Mouse (Mus musculus): ENCODE results near the gene 4932414N04Rik. TPM values are rescaled to one million over a fixed set of nuclear protein-coding genes. Genes with fewer than 3 reads are reported as not detected.
A peak's percentile ranks its signal among the peaks of the same experiment; 100 is the strongest.

The 4932414N04Rik gene
- polyA plus RNA-seq, 2 experiments, result not detected

DNA sequence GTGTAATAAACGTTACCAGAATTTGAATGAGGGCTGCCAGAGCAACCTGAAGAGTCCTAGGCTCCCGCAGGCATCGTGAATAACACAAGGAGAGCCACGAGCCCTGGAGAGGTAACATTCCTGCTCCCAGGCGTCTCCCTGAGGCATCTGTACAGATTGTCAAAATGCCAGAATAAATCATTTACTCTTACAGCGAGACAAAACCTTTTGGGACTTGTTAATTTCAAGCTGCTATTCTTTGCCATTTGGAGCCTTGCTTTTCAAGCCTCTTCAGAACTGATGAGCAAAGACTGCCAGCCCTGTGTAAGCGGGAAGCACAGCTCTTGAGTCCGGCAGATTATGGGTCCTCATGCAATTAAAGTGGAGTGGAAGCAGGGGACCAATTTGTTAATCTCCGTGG is 138.3 kb downstream of the 4932414N04Rik start:
- DNase-seq (ENCODE audit: low read depth in 3 of 3, low spot score in 3 of 3) (no peak), ATAC-seq (ENCODE audit: insufficient read depth) (no peak)
- Histone ChIP-seq H3K9me3 (ENCODE audit: control insufficient read depth, low read length) (no peaks in the 10 kb centered on the region), H3K4me1 (replicated peaks; ENCODE audit: control insufficient read depth in 2 of 2, insufficient read depth in 2 of 2, low read length in 1 of 2) (peaks cover 0 to 2% of the 10 kb centered on the region in 2 experiments; a peak in 1 of 4 replicates), H3K36me3 (replicated peaks; ENCODE audit: control insufficient read depth, insufficient read depth, low read depth) (no peaks in the 10 kb centered on the region), H3K4me2 (ENCODE audit: low read depth) (no peak overlapping the region), H3K4me3 (ENCODE audit: insufficient read depth in 1 of 2, low read depth in 2 of 2, low read length in 2 of 2) (no peak overlapping the region), H3K27me3 (ENCODE audit: control insufficient read depth, insufficient read depth, low read length) (no peaks in the 10 kb centered on the region), H3K27ac (no peak overlapping the region), H3K9ac (replicated peaks) (no peak overlapping the region)
- TF ChIP-seq CTCF (IDR thresholded peaks at IDR 0.05; ENCODE audit: low read depth) (no peak), EP300 (IDR thresholded peaks at IDR 0.05; ENCODE audit: low read depth) (no peak)
- 61% methylated on average over 9 of the region's 9 CpGs for WGBS (ENCODE audit: insufficient replicate concordance)

DNA sequence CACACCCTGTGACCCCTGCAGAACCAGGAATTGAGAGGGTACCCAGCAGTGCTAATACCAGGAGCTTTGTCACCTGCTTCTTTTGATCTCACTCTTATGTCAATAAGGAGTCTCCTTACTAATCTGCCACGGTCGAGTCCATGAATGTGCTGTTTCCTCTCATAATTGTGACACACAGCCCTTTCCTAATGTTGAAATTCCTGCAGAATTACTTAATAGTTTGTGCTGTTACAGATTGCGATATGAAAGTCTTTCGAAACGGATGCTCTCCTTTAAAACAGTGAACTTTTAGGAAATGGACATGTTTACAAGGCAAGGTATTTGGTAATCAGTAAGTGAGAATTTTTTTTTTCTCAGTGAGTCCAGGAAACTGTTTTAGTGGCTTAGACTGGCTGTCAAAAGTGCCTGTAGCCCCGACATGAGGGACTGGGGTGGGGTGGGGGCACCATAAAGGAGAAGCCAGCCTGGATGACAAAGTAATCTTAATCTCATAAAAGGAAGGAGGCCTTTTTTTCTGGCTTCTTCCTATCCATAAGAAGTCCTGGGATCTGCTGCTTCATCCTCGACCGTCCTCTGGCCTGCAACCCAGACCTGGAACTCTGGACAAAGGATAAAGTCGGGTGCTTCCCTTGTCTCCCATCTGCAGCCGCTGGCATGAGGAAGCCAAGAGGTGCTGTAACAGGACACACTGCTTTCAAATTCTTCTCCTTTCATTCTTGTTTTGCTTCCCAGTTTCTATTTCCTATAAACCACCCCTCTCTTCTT is 139.9 kb downstream of the 4932414N04Rik start:
- H3K27me3 ChIP-seq (ENCODE audit: control insufficient read depth, insufficient read depth, low read length), result no peaks in the 10 kb centered on the region
- DNase-seq (ENCODE audit: low read depth in 3 of 3, low spot score in 3 of 3) (peak in 2 of 3 experiments; percentile 17 to 22), ATAC-seq (ENCODE audit: insufficient read depth) (0 out of 2 replicates have a peak, but pooled peaks have one; percentile 21)
- no peak overlapping the region for H3K4me2 ChIP-seq (ENCODE audit: low read depth)
- H3K4me1 ChIP-seq (replicated peaks; ENCODE audit: control insufficient read depth in 2 of 2, insufficient read depth in 2 of 2, low read length in 1 of 2), result peaks cover 0 to 2% of the 10 kb centered on the region in 2 experiments; a peak in 1 of 4 replicates
- TF ChIP-seq CTCF (IDR thresholded peaks at IDR 0.05; ENCODE audit: low read depth) (no peak), EP300 (IDR thresholded peaks at IDR 0.05; ENCODE audit: low read depth) (peak; percentile 40; the same call in 1 of the 2 replicates)
- 47% methylated on average over 10 of the region's 10 CpGs for WGBS (ENCODE audit: insufficient replicate concordance)
- H3K9me3 ChIP-seq (ENCODE audit: control insufficient read depth, low read length), result no peaks in the 10 kb centered on the region
- no peak overlapping the region for H3K27ac ChIP-seq
- H3K9ac ChIP-seq (replicated peaks), result no peak overlapping the region
- H3K36me3 ChIP-seq (replicated peaks; ENCODE audit: control insufficient read depth, insufficient read depth, low read depth), result no peaks in the 10 kb centered on the region
- H3K4me3 ChIP-seq (ENCODE audit: insufficient read depth in 1 of 2, low read depth in 2 of 2, low read length in 2 of 2), result no peak overlapping the region

GRCm38 (mm10) chr2:68797106-68797505 is 140.8 kb downstream of the 4932414N04Rik start:
- ATAC-seq (ENCODE audit: insufficient read depth) (no peak), DNase-seq (ENCODE audit: low read depth in 3 of 3, low spot score in 3 of 3) (no peak)
- WGBS (ENCODE audit: insufficient replicate concordance), result 63% methylated on average over 4 of the region's 4 CpGs
- H3K9ac ChIP-seq (replicated peaks), result no peak overlapping the region
- no peak overlapping the region for H3K4me2 ChIP-seq (ENCODE audit: low read depth)
- peaks cover 0 to 2% of the 10 kb centered on the region in 2 experiments; a peak in 1 of 4 replicates for H3K4me1 ChIP-seq (replicated peaks; ENCODE audit: control insufficient read depth in 2 of 2, insufficient read depth in 2 of 2, low read length in 1 of 2)
- H3K27ac ChIP-seq, result no peak overlapping the region
- H3K36me3 ChIP-seq (replicated peaks; ENCODE audit: control insufficient read depth, insufficient read depth, low read depth), result no peaks in the 10 kb centered on the region
- H3K27me3 ChIP-seq (ENCODE audit: control insufficient read depth, insufficient read depth, low read length), result no peaks in the 10 kb centered on the region
- no peaks in the 10 kb centered on the region for H3K9me3 ChIP-seq (ENCODE audit: control insufficient read depth, low read length)
- TF ChIP-seq CTCF (IDR thresholded peaks at IDR 0.05; ENCODE audit: low read depth) (no peak), EP300 (IDR thresholded peaks at IDR 0.05; ENCODE audit: low read depth) (no peak)
- no peak overlapping the region for H3K4me3 ChIP-seq (ENCODE audit: insufficient read depth in 1 of 2, low read depth in 2 of 2, low read length in 2 of 2)

Other genes starting within 250 kb of the 4932414N04Rik start
- gene Stk39, start 184.2 kb upstream of the 4932414N04Rik start, polyA plus RNA-seq (2012; rRNA removed), result 0.57 and 0.93 TPM in 2 replicates
- gene Stk39, start 184.2 kb upstream of the 4932414N04Rik start, polyA plus RNA-seq (2014; fragmentation: Nextera tagmentation; extraction: Ambion mirVana), result 1.3 and 1.7 TPM in 2 replicates
- gene 4933409G03Rik, start 74.1 kb upstream of the 4932414N04Rik start, polyA plus RNA-seq (2012; rRNA removed), result not detected in 2 replicates
- gene 4933409G03Rik, start 74.1 kb upstream of the 4932414N04Rik start, polyA plus RNA-seq (2014; fragmentation: Nextera tagmentation; extraction: Ambion mirVana), result not detected in 2 replicates
- 1.8 and 2.0 TPM in 2 replicates for gene Cers6, start 205.0 kb downstream of the 4932414N04Rik start, polyA plus RNA-seq (2012; rRNA removed)
- 5.6 and 6.7 TPM in 2 replicates for gene Cers6, start 205.0 kb downstream of the 4932414N04Rik start, polyA plus RNA-seq (2014; fragmentation: Nextera tagmentation; extraction: Ambion mirVana)

All from liver, embryonic 14.5 days (tissue).